Mouse (Mus musculus) neural tube, embryonic 15.5 days (tissue): ENCODE results near the gene Slc50a1. TPM values are rescaled to one million over a fixed set of nuclear protein-coding genes. Genes with fewer than 3 reads are reported as not detected.

Experiments used
- ATAC-seq: fragments of 200-750 bp; cut with Nextera tagmentation; 2 replicates; pipeline ENCODE4 v1.8.0; 2017; ENCODE audit warnings: mild to moderate bottlenecking, moderate TSS enrichment, moderate library complexity; ENCODE audit not compliant: low FRiP score
- H3K27ac ChIP-seq: fragments of 300-500 bp; sonication (generic); replicated peaks from 2 replicates; pipeline ENCODE4 v1.5.1; 2015; ENCODE audit warnings: mild to moderate bottlenecking, inconsistent platforms
- H3K27me3 ChIP-seq: fragments of 300-500 bp; sonication (generic); replicated peaks from 2 replicates; pipeline ENCODE4 v1.6.1; 2015; ENCODE audit warnings: inconsistent platforms
- H3K36me3 ChIP-seq: fragments of 300-500 bp; sonication (generic); 2 replicates; pipeline ENCODE4 v1.6.1; 2015; ENCODE audit warnings: inconsistent platforms
- H3K4me1 ChIP-seq: fragments of 300-500 bp; sonication (generic); 2 replicates; pipeline ENCODE4 v1.6.1; 2015; ENCODE audit warnings: inconsistent platforms
- H3K4me2 ChIP-seq: fragments of 300-500 bp; sonication (generic); 2 replicates; pipeline ENCODE4 v1.6.1; 2015; ENCODE audit warnings: inconsistent platforms, mild to moderate bottlenecking, moderate library complexity
- H3K4me3 ChIP-seq: fragments of 300-500 bp; sonication (generic); replicated peaks from 2 replicates; pipeline ENCODE4 v1.5.1; 2015; ENCODE audit warnings: mild to moderate bottlenecking, inconsistent platforms
- H3K9ac ChIP-seq: fragments of 300-500 bp; sonication (generic); replicated peaks from 2 replicates; pipeline ENCODE4 v1.6.1; 2015; ENCODE audit warnings: mild to moderate bottlenecking, inconsistent platforms
- H3K9me3 ChIP-seq: fragments of 300-500 bp; sonication (generic); replicated peaks from 2 replicates; pipeline ENCODE4 v1.6.1; 2016; ENCODE audit warnings: inconsistent platforms
- WGBS: fragments of 180-500 bp; shearing (Covaris S2); methylation state at CpG from one replicate; pipeline ENCODE4 v1.1.7; 2015; ENCODE audit warnings: mixed read lengths; 5-methylcytosine and 5-hydroxymethylcytosine counted together
- polyA plus RNA-seq: library from polyadenylated mRNA; unstranded; fragments of >200 nt; fragmentation: Nextera tagmentation; extraction: Ambion mirVana; gene quantifications from 2 replicates; pipeline ENCODE4 v1.2.1, GENCODE M21; 2015

Gene Slc50a1
- polyA plus RNA-seq, 1 experiment from 2014 or later = 40.9 TPM

GRCm38 (mm10) chr3:89308089-89308488 is 37.7 kb upstream of the Slc50a1 start:
- no peaks in the 10 kb centered on the region for H3K27me3 ChIP-seq
- WGBS = 7% methylated on average over 9 of the region's 9 CpGs
- peak; percentile 79 for ATAC-seq

GRCm38 (mm10) chr3:89305551-89306325 is 35.4 kb upstream of the Slc50a1 start:
- no peaks in the 10 kb centered on the region for H3K36me3 ChIP-seq
- no peak overlapping the region for H3K4me2 ChIP-seq
- H3K4me3 ChIP-seq = no peak overlapping the region
- ATAC-seq = no peak
- H3K27ac ChIP-seq = no peak overlapping the region
- H3K27me3 ChIP-seq = no peaks in the 10 kb centered on the region
- no peak overlapping the region for H3K9ac ChIP-seq
- H3K4me1 ChIP-seq = peaks cover 3% of the 10 kb centered on the region; the same call in 1 of the 2 replicates
- WGBS = 66% methylated on average over 8 of the region's 8 CpGs
- no peaks in the 10 kb centered on the region for H3K9me3 ChIP-seq

More at GRCm38 (mm10) chr3:89308089-89308488, 37.7 kb upstream of the Slc50a1 start:
- H3K4me2 ChIP-seq = peak overlapping the region; percentile 11; the same call in 1 of the 2 replicates
- H3K4me1 ChIP-seq = peaks cover 3% of the 10 kb centered on the region; the same call in 1 of the 2 replicates
- no peak overlapping the region for H3K4me3 ChIP-seq
- H3K9me3 ChIP-seq = no peaks in the 10 kb centered on the region
- no peak overlapping the region for H3K9ac ChIP-seq
- H3K27ac ChIP-seq = no peak overlapping the region
- peaks cover under 1% of the 10 kb centered on the region; the same call in 1 of the 2 replicates for H3K36me3 ChIP-seq

GRCm38 (mm10) chr3:89305105-89305504 is 34.7 kb upstream of the Slc50a1 start:
- Histone ChIP-seq H3K9me3 (no peaks in the 10 kb centered on the region), H3K27ac (no peak overlapping the region), H3K4me2 (no peak overlapping the region), H3K9ac (no peak overlapping the region), H3K4me1 (peaks cover 4% of the 10 kb centered on the region; the same call in 1 of the 2 replicates), H3K27me3 (0 out of 2 replicates have a peak, but pooled peaks cover 4% of the 10 kb centered on the region), H3K4me3 (no peak overlapping the region), H3K36me3 (no peaks in the 10 kb centered on the region)
- ATAC-seq = no peak
- WGBS = 79% methylated on average over 4 of the region's 4 CpGs

GRCm38 (mm10) chr3:89304440-89304839 is 34.1 kb upstream of the Slc50a1 start:
- no peaks in the 10 kb centered on the region for H3K9me3 ChIP-seq
- no peak for ATAC-seq
- no peaks in the 10 kb centered on the region for H3K36me3 ChIP-seq
- peaks cover 11% of the 10 kb centered on the region for H3K4me1 ChIP-seq
- WGBS = 66% methylated on average over 6 of the region's 6 CpGs
- no peak overlapping the region for H3K4me2 ChIP-seq
- H3K4me3 ChIP-seq = no peak overlapping the region
- H3K9ac ChIP-seq = no peak overlapping the region
- H3K27ac ChIP-seq = no peak overlapping the region
- H3K27me3 ChIP-seq = 0 out of 2 replicates have a peak, but pooled peaks cover 4% of the 10 kb centered on the region

- ATAC-seq = no peak
- no peak overlapping the region for H3K9ac ChIP-seq
- H3K4me1 ChIP-seq = peaks cover 10% of the 10 kb centered on the region
- WGBS = 70% methylated on average over 2 of the region's 2 CpGs
- no peak overlapping the region for H3K4me3 ChIP-seq
- no peak overlapping the region for H3K4me2 ChIP-seq
- no peak overlapping the region for H3K27ac ChIP-seq
- 0 out of 2 replicates have a peak, but pooled peaks cover 4% of the 10 kb centered on the region for H3K27me3 ChIP-seq
- no peaks in the 10 kb centered on the region for H3K9me3 ChIP-seq
- no peaks in the 10 kb centered on the region for H3K36me3 ChIP-seq
These were observed 30.1 kb upstream of the Slc50a1 start for GRCm38 (mm10) chr3:89300514-89300913.

GRCm38 (mm10) chr3:89300071-89300470 is 29.7 kb upstream of the Slc50a1 start:
- peak overlapping the region; percentile 9 for H3K4me3 ChIP-seq
- H3K9me3 ChIP-seq = no peaks in the 10 kb centered on the region
- 0 out of 2 replicates have a peak, but pooled peaks cover 4% of the 10 kb centered on the region for H3K27me3 ChIP-seq
- no peak overlapping the region for H3K9ac ChIP-seq
- peak overlapping the region; percentile 46 for H3K4me2 ChIP-seq
- peaks cover 10% of the 10 kb centered on the region for H3K4me1 ChIP-seq
- 56% methylated on average over 1 of the region's 1 CpGs for WGBS
- no peaks in the 10 kb centered on the region for H3K36me3 ChIP-seq
- no peak overlapping the region for H3K27ac ChIP-seq
- no peak for ATAC-seq

GRCm38 (mm10) chr3:89299499-89299898 is 29.1 kb upstream of the Slc50a1 start:
- Histone ChIP-seq H3K4me1 (peaks cover 10% of the 10 kb centered on the region), H3K27me3 (0 out of 2 replicates have a peak, but pooled peaks cover 4% of the 10 kb centered on the region), H3K4me2 (peak overlapping the region; percentile 46), H3K4me3 (peak overlapping the region; percentile 9), H3K36me3 (no peaks in the 10 kb centered on the region), H3K9me3 (no peaks in the 10 kb centered on the region), H3K27ac (no peak overlapping the region), H3K9ac (no peak overlapping the region)
- ATAC-seq = no peak
- WGBS = 1% methylated on average over 14 of the region's 14 CpGs

GRCm38 (mm10) chr3:89298908-89299307 is 28.5 kb upstream of the Slc50a1 start:
- WGBS = 78% methylated on average over 6 of the region's 6 CpGs
- H3K27me3 ChIP-seq = 0 out of 2 replicates have a peak, but pooled peaks cover 4% of the 10 kb centered on the region
- no peaks in the 10 kb centered on the region for H3K36me3 ChIP-seq
- no peak for ATAC-seq
- no peak overlapping the region for H3K4me2 ChIP-seq
- no peak overlapping the region for H3K27ac ChIP-seq
- no peak overlapping the region for H3K9ac ChIP-seq
- no peak overlapping the region for H3K4me3 ChIP-seq
- no peaks in the 10 kb centered on the region for H3K9me3 ChIP-seq
- H3K4me1 ChIP-seq = peaks cover 10% of the 10 kb centered on the region

GRCm38 (mm10) chr3:89296761-89297396 is 26.5 kb upstream of the Slc50a1 start:
- ATAC-seq = 0 out of 2 replicates have a peak, but pooled peaks have one; percentile 35
- H3K27me3 ChIP-seq = 0 out of 2 replicates have a peak, but pooled peaks cover 4% of the 10 kb centered on the region
- peaks cover 10% of the 10 kb centered on the region for H3K4me1 ChIP-seq
- no peak overlapping the region for H3K9ac ChIP-seq
- H3K9me3 ChIP-seq = no peaks in the 10 kb centered on the region
- 70% methylated on average over 11 of the region's 11 CpGs for WGBS
- no peak overlapping the region for H3K4me2 ChIP-seq
- peak overlapping the region; percentile 45; the same call in 1 of the 2 replicates for H3K27ac ChIP-seq
- no peaks in the 10 kb centered on the region for H3K36me3 ChIP-seq
- no peak overlapping the region for H3K4me3 ChIP-seq

GRCm38 (mm10) chr3:89295685-89296230 is 25.4 kb upstream of the Slc50a1 start:
- Histone ChIP-seq H3K27ac (no peak overlapping the region), H3K4me3 (no peak overlapping the region), H3K4me1 (peaks cover 10% of the 10 kb centered on the region), H3K27me3 (0 out of 2 replicates have a peak, but pooled peaks cover 4% of the 10 kb centered on the region), H3K36me3 (no peaks in the 10 kb centered on the region), H3K4me2 (no peak overlapping the region), H3K9ac (no peak overlapping the region), H3K9me3 (no peaks in the 10 kb centered on the region)
- ATAC-seq = no peak
- WGBS = 84% methylated on average over 8 of the region's 8 CpGs

GRCm38 (mm10) chr3:89294195-89294594 is 23.8 kb upstream of the Slc50a1 start:
- no peaks in the 10 kb centered on the region for H3K9me3 ChIP-seq
- no peak for ATAC-seq

More at GRCm38 (mm10) chr3:89294195-89294594, 23.8 kb upstream of the Slc50a1 start:
- no peaks in the 10 kb centered on the region for H3K27me3 ChIP-seq
- WGBS = 75% methylated on average over 5 of the region's 5 CpGs
- H3K36me3 ChIP-seq = no peaks in the 10 kb centered on the region
- no peak overlapping the region for H3K4me3 ChIP-seq
- H3K4me1 ChIP-seq = no peaks in the 10 kb centered on the region; the same call in 1 of the 2 replicates
- H3K27ac ChIP-seq = no peak overlapping the region
- no peak overlapping the region for H3K4me2 ChIP-seq
- no peak overlapping the region for H3K9ac ChIP-seq
